ENCODE assay signal across 26 mouse cellular contexts in the genomic region with DNA sequence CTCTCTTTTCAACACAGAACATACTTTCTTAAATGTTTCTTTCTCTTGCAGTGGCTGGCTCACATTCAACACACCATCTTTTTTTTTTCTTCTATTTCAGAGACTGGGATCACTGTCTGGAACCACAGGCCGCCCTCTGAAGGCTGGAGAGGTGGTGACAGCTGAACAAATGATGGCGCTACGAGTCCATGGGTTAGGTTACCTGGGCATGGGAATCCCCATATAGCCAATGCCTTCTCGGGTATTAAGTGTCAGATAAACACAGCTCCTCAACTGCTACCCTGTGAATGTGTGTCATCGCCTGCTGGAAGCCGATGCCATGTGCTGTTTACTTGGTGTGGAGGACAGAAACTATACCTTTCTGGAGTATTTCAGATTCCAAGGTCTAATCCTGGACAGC. TPM values are rescaled to one million over a fixed set of nuclear protein-coding genes. Genes with fewer than 3 reads are reported as not detected.
DNase-seq lines count a peak whose midpoint lies in the region; ATAC-seq and TF ChIP-seq lines count a peak whose summit lies in the region.
"Had no signal": no experiment of that assay in that cellular context is flagged by ENCODE, and none has a peak within 500 bp of the region (broad histone marks: within the 10 kb centered on the region; RNA-seq: fewer than 3 reads in every experiment).

No protein-coding gene starts in this region.

- 45% methylated on average over 6 of the region's 6 CpGs for WGBS in kidney, postnatal 0 days
- 80% methylated on average over 6 of the region's 6 CpGs for whole genome bisulfite sequencing in liver, postnatal 0 days (ENCODE audit: insufficient replicate concordance)

- H3K27me3 ChIP-seq in kidney, postnatal 0 days (ENCODE audit: insufficient read depth, low read length) = no peaks in the 10 kb centered on the region
- H3K27me3 ChIP-seq in liver, postnatal 0 days (ENCODE audit: insufficient read depth, low read length) = no peaks in the 10 kb centered on the region
- H3K27me3 ChIP-seq: embryonic facial prominence, embryonic 13.5 days; forebrain, embryonic 12.5 days; hindbrain, embryonic 13.5 days had no signal

- no peak overlapping the region for H3K4me3 ChIP-seq in kidney, postnatal 0 days (replicated peaks; ENCODE audit: low read depth, low read length)
- H3K4me3 ChIP-seq in liver, postnatal 0 days (ENCODE audit: low read depth, low read length) = no peak overlapping the region
- H3K4me3 ChIP-seq: embryonic facial prominence, embryonic 13.5 days; forebrain, embryonic 12.5 days; heart, embryonic 10.5 days; hindbrain, embryonic 13.5 days had no signal

- peak; percentile 80 for DNase-seq in gastrocnemius, adult 18-20 months (ENCODE audit: low spot score)
- no peak for DNase-seq in gastrocnemius, postnatal 10 days
- peak; percentile 28 for DNase-seq in kidney, postnatal 0 days (ENCODE audit: low spot score)
- DNase-seq in kidney, postnatal 4 days = no peak
- peak; percentile 10 for DNase-seq in mesoderm, embryonic 11.5 days (ENCODE audit: low read depth, low spot score)
- DNase-seq in liver, postnatal 0 days = no peak
- DNase-seq in ovary, postnatal 14 days (ENCODE audit: low spot score) = no peak
- DNase-seq: adrenal gland, postnatal 10 days; cerebellum, adult 11 months; cerebellum, adult 8-10 months; cerebellum, postnatal 14 days; heart, adult 18-20 months; heart, postnatal 10 days had no signal

- H3K4me2 ChIP-seq in kidney, postnatal 0 days (ENCODE audit: low read length) = no peak overlapping the region
- no peak overlapping the region for H3K4me2 ChIP-seq in liver, postnatal 0 days (ENCODE audit: low read depth, low read length)
- H3K4me2 ChIP-seq: embryonic facial prominence, embryonic 13.5 days; forebrain, embryonic 12.5 days; hindbrain, embryonic 13.5 days had no signal

- ATAC-seq in kidney, postnatal 0 days (replicated peaks; ENCODE audit: low FRiP score, low read depth) = no peak
- ATAC-seq in liver, postnatal 0 days = no peak
- ATAC-seq: forebrain, embryonic 16.5 days; hindbrain, postnatal 0 days had no signal

- no peak for TF ChIP-seq EP300 in liver, postnatal 0 days (IDR thresholded peaks at IDR 0.05; ENCODE audit: low read depth)

- H3K36me3 ChIP-seq in kidney, postnatal 0 days (ENCODE audit: insufficient read depth, low read length) = no peaks in the 10 kb centered on the region
- H3K36me3 ChIP-seq in liver, postnatal 0 days (replicated peaks; ENCODE audit: insufficient read depth, low read length) = no peaks in the 10 kb centered on the region
- H3K36me3 ChIP-seq: embryonic facial prominence, embryonic 13.5 days; forebrain, embryonic 12.5 days; heart, embryonic 10.5 days; hindbrain, embryonic 13.5 days had no signal

- no peak overlapping the region for H3K9ac ChIP-seq in kidney, postnatal 0 days (ENCODE audit: low read depth, low read length)
- no peak overlapping the region for H3K9ac ChIP-seq in liver, postnatal 0 days (replicated peaks)
- H3K9ac ChIP-seq: embryonic facial prominence, embryonic 13.5 days; forebrain, embryonic 12.5 days; hindbrain, embryonic 13.5 days had no signal

- no peaks in the 10 kb centered on the region for H3K4me1 ChIP-seq in kidney, postnatal 0 days (replicated peaks; ENCODE audit: insufficient read depth, low read length)
- no peaks in the 10 kb centered on the region for H3K4me1 ChIP-seq in liver, postnatal 0 days (ENCODE audit: insufficient read depth)
- H3K4me1 ChIP-seq: heart, embryonic 10.5 days had no signal

- H3K27ac ChIP-seq in kidney, postnatal 0 days = no peak overlapping the region
- no peak overlapping the region for H3K27ac ChIP-seq in liver, postnatal 0 days (ENCODE audit: low read depth)
- H3K27ac ChIP-seq: embryonic facial prominence, embryonic 13.5 days; forebrain, embryonic 12.5 days; heart, embryonic 10.5 days; hindbrain, embryonic 13.5 days; hindbrain, postnatal 0 days had no signal

- TF ChIP-seq CTCF in kidney, postnatal 0 days (IDR thresholded peaks at IDR 0.05; ENCODE audit: low read depth) = no peak
- TF ChIP-seq CTCF in liver, postnatal 0 days (IDR thresholded peaks at IDR 0.05; ENCODE audit: low read depth) = no peak

- H3K9me3 ChIP-seq in kidney, postnatal 0 days (replicated peaks; ENCODE audit: low read length) = no peaks in the 10 kb centered on the region
- H3K9me3 ChIP-seq in liver, postnatal 0 days (ENCODE audit: low read length) = no peaks in the 10 kb centered on the region
- H3K9me3 ChIP-seq: embryonic facial prominence, embryonic 13.5 days; forebrain, embryonic 12.5 days; heart, embryonic 10.5 days; hindbrain, embryonic 13.5 days had no signal

RNA-seq across cellular contexts. Expression of a gene that starts 48.0 kb away (rescaled TPM):
- total RNA-seq in gastrocnemius, adult 18-20 months (2021) = 1 to 10 TPM; 1.9 TPM
- total RNA-seq in gastrocnemius, postnatal 10 days (2021) = under 1 TPM; 0.18 to 0.49 TPM
- polyA plus RNA-seq in kidney, postnatal 0 days (2015; fragmentation: Nextera tagmentation; extraction: Ambion mirVana) = 0.62 and 0.91 TPM in 2 replicates
- 1.2 and 1.4 TPM in 2 replicates for polyA plus RNA-seq in liver, postnatal 0 days (2015; fragmentation: Nextera tagmentation; extraction: Ambion mirVana)
- total RNA-seq: common myeloid progenitor, adult 5-6 weeks; ES-E14; hematopoietic stem cell, adult 5-6 weeks; hindbrain, postnatal 0 days had no signal
- polyA plus RNA-seq: brain, embryonic 14.5 days; embryonic facial prominence, embryonic 13.5 days; forebrain, embryonic 12.5 days; forebrain, embryonic 16.5 days; frontal cortex, adult 2 months; heart, embryonic 10.5 days; heart, embryonic 14.5 days; hindbrain, embryonic 13.5 days; intestine, embryonic 14.5 days had no signal

Comparison
In these comparisons a context has a peak if more than half of its experiments do, and no peak if none do; other contexts are left out.
1. DNase-seq: peak in gastrocnemius, adult 18-20 months (single experiment), kidney, postnatal 0 days (single experiment) and mesoderm, embryonic 11.5 days (single experiment); none in gastrocnemius, postnatal 10 days (single experiment), kidney, postnatal 4 days (0 of 2), liver, postnatal 0 days (single experiment) and ovary, postnatal 14 days (single experiment).